ENCODE assay signal across 8 mouse cellular contexts in genomic region chr11:114668741-114669623, GRCm38 (mm10). TPM values are rescaled to one million over a fixed set of nuclear protein-coding genes. Genes with fewer than 3 reads are reported as not detected.
DNase-seq lines count a peak whose midpoint lies in the region; ATAC-seq lines count a peak whose summit lies in the region.

No protein-coding gene starts in this region.

- H3K9me3 ChIP-seq in hindbrain, embryonic 13.5 days: no peaks in the 10 kb centered on the region

- peak overlapping the region; percentile 88 for H3K4me3 ChIP-seq in hindbrain, embryonic 13.5 days

- H3K27ac ChIP-seq in hindbrain, embryonic 13.5 days: peak overlapping the region; percentile 93

- H3K9ac ChIP-seq in hindbrain, embryonic 13.5 days: peak overlapping the region; percentile 95

- peak; percentile 83 for DNase-seq in R1 (ENCODE audit: low read depth, low spot score)
- DNase-seq in cerebellum, postnatal 36 days: peak; percentile 76 to 79
- DNase-seq in frontal cortex, postnatal 25 days (ENCODE audit: low spot score in 2 of 2): peak; percentile 67 to 71
- peak; percentile 68 to 74 for DNase-seq in layer of hippocampus, postnatal 36 days
- peak; percentile 66 for DNase-seq in lung, postnatal 25 days (ENCODE audit: low spot score)
- peak; percentile 86 for DNase-seq in retina, postnatal 1 day
- peak; percentile 89 for DNase-seq in thymus, postnatal 4 days

- under 1% methylated on average over 59 of the region's 60 CpGs for WGBS in hindbrain, embryonic 13.5 days

- peaks cover 39% of the 10 kb centered on the region for H3K36me3 ChIP-seq in hindbrain, embryonic 13.5 days

- peaks cover 38% of the 10 kb centered on the region for H3K4me1 ChIP-seq in hindbrain, embryonic 13.5 days (replicated peaks)

- peaks cover 16% of the 10 kb centered on the region; the same call in 1 of the 2 replicates for H3K27me3 ChIP-seq in hindbrain, embryonic 13.5 days

- peak overlapping the region; percentile 82 for H3K4me2 ChIP-seq in hindbrain, embryonic 13.5 days

- peak; percentile 80 for ATAC-seq in hindbrain, embryonic 13.5 days (ENCODE audit: low FRiP score)

RNA-seq across cellular contexts. Expression of gene Rpl38, which starts 0.7 kb away (rescaled TPM):
- 809 and 885 TPM in 2 replicates for polyA plus RNA-seq in hindbrain, embryonic 13.5 days (2015; fragmentation: Nextera tagmentation; extraction: Ambion mirVana)
- 100 to 1,000 TPM; 846 to 926 TPM for total RNA-seq in layer of hippocampus, postnatal 36 days (2021)

RNA-seq across cellular contexts. Expression of gene Ttyh2, which starts 6.2 kb away (rescaled TPM):
- polyA plus RNA-seq in hindbrain, embryonic 13.5 days (2015; fragmentation: Nextera tagmentation; extraction: Ambion mirVana): 33.0 and 33.9 TPM in 2 replicates
- total RNA-seq in layer of hippocampus, postnatal 36 days (2021): 10 to 100 TPM; 29.5 to 30.6 TPM

RNA-seq across cellular contexts. Expression of gene Dnaic2, which starts 58.2 kb away (rescaled TPM):
- 2.9 and 3.8 TPM in 2 replicates for polyA plus RNA-seq in hindbrain, embryonic 13.5 days (2015; fragmentation: Nextera tagmentation; extraction: Ambion mirVana)
- total RNA-seq in layer of hippocampus, postnatal 36 days (2021): 1 to 10 TPM in 1 of 2 experiments, under 1 TPM in 1; 0.99 to 1.9 TPM

Comparison
In these comparisons a context has a peak if more than half of its experiments do, and no peak if none do; other contexts are left out.
1. Peak in every context shown above with its lines: DNase-seq, ATAC-seq, H3K4me3 ChIP-seq and H3K27ac ChIP-seq.